Mouse (Mus musculus) thymus, adult 2 months (tissue): ENCODE data around the gene Gm26992. TPM values are rescaled to one million over a fixed set of nuclear protein-coding genes. Genes with fewer than 3 reads are reported as not detected.

ENCODE experiments used
- DNase-seq: peaks from one replicate; pipeline ENCODE4 v3.0.0; 2021
- H3K27ac ChIP-seq: fragments of 200-500 bp; 2 replicates; pipeline ENCODE4 v1.5.1; 2012; ENCODE audit warnings: low read length, control low read depth; ENCODE audit not compliant: control insufficient read depth, insufficient read depth
- H3K27me3 ChIP-seq: fragments of 200-500 bp; 2 replicates; pipeline ENCODE4 v1.6.1; 2012; ENCODE audit warnings: mild to moderate bottlenecking, low read length, moderate library complexity, mixed read lengths; ENCODE audit not compliant: control insufficient read depth, insufficient read depth
- H3K36me3 ChIP-seq: fragments of 200-500 bp; 2 replicates; pipeline ENCODE4 v1.6.1; 2012; ENCODE audit warnings: mild to moderate bottlenecking, low read length, moderate library complexity; ENCODE audit not compliant: control insufficient read depth, insufficient read depth
- H3K4me1 ChIP-seq: fragments of 200-500 bp; replicated peaks from 2 replicates; pipeline ENCODE4 v1.6.1; 2012; ENCODE audit warnings: low read length; ENCODE audit not compliant: control insufficient read depth, insufficient read depth
- H3K4me3 ChIP-seq: fragments of 200-500 bp; 2 replicates; pipeline ENCODE4 v1.5.1; 2012; ENCODE audit warnings: mild to moderate bottlenecking, low read length, control low read depth, moderate library complexity; ENCODE audit not compliant: control insufficient read depth, insufficient read depth
- CTCF ChIP-seq: fragments of 200-500 bp; IDR thresholded peaks from 2 replicates; pipeline ENCODE4 v1.5.1; 2012; ENCODE audit warnings: mild to moderate bottlenecking, control low read depth, low read length, moderate library complexity, borderline replicate concordance; ENCODE audit not compliant: control insufficient read depth, poor library complexity, insufficient read depth; ENCODE audit errors: extremely low read depth
- POLR2A ChIP-seq: fragments of 200-500 bp; IDR thresholded peaks from 2 replicates; pipeline ENCODE4 v1.6.1; 2012; ENCODE audit warnings: mild to moderate bottlenecking, low read length, control low read depth, moderate library complexity; ENCODE audit not compliant: control insufficient read depth, poor library complexity, insufficient read depth; ENCODE audit errors: extremely low read depth
- WGBS: fragments of 180-500 bp; shearing (Covaris S2); methylation state at CpG from one replicate; pipeline ENCODE4 v1.1.7; 2018; 5-methylcytosine and 5-hydroxymethylcytosine counted together
- polyA plus RNA-seq: library from polyadenylated mRNA; depleted of rRNA; stranded (reverse); fragments of >200 nt; gene quantifications from 2 replicates; pipeline ENCODE4 v1.2.3, GENCODE M21; 2012

Gene Gm26992
- polyA plus RNA-seq, 1 experiment = 0.55 TPM

DNA sequence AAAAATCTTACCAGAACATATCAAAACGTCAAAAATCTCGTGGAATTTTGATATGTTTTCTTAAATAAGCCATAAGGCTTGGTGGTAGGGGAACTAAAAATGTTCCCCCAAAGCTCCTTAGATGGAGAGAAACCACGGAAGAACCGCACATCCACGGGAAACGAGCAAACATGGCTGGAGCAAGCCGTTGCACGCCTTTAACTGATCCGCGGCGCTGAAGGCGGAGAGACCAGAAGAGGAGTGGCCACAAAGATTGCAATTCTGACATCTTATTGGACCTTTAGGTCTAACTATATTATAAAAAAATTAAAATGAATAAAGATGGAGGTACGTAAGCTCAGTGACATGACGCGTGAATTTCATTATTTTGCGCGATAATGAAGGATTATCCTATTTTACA is 61.2 kb downstream of the Gm26992 start:
- no peak for DNase-seq
- H3K27ac ChIP-seq = no peak overlapping the region

GRCm38 (mm10) chrX:103484050-103484449 is 62.2 kb downstream of the Gm26992 start:
- no peak overlapping the region for H3K4me3 ChIP-seq
- no peak for TF ChIP-seq CTCF
- no peak for TF ChIP-seq POLR2A
- H3K4me1 ChIP-seq = no peaks in the 10 kb centered on the region
- peak; percentile 37 for DNase-seq
- H3K27ac ChIP-seq = no peak overlapping the region
- no peaks in the 10 kb centered on the region for H3K27me3 ChIP-seq
- H3K36me3 ChIP-seq = no peaks in the 10 kb centered on the region
- 48% methylated on average over 2 of the region's 2 CpGs for WGBS

More for the DNA sequence above, 61.2 kb downstream of the Gm26992 start:
- no peak overlapping the region for H3K4me3 ChIP-seq
- TF ChIP-seq CTCF (no peak), POLR2A (no peak)
- 94% methylated on average over 17 of the region's 17 CpGs for WGBS
- no peaks in the 10 kb centered on the region for H3K36me3 ChIP-seq
- no peaks in the 10 kb centered on the region for H3K27me3 ChIP-seq
- no peaks in the 10 kb centered on the region for H3K4me1 ChIP-seq

DNA sequence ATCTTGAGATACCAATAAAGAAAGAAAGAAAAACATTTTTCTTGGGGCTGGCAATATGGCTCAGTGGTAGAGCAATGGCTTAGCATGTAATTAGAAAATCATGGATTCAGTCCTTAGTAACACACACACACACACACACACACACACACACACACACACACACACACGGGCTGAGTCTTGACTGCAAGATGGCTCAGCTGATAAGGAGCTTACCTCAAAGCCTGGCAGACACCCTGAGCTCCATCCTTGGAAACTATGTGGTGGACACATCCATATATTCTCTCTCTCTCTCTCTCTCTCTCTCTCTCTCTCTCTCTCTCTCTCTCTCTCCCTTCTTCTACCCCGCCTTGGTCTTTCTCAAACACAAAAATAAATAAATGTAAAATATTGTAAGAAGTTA is 69.0 kb downstream of the Gm26992 start:
- no peaks in the 10 kb centered on the region for H3K27me3 ChIP-seq
- 0 out of 2 replicates have a peak, but pooled peaks cover 2% of the 10 kb centered on the region for H3K4me1 ChIP-seq
- TF ChIP-seq POLR2A = no peak
- TF ChIP-seq CTCF = no peak
- 49% methylated on average over 2 of the region's 2 CpGs for WGBS
- H3K27ac ChIP-seq = no peak overlapping the region
- no peak for DNase-seq
- H3K36me3 ChIP-seq = no peaks in the 10 kb centered on the region
- H3K4me3 ChIP-seq = no peak overlapping the region

DNA sequence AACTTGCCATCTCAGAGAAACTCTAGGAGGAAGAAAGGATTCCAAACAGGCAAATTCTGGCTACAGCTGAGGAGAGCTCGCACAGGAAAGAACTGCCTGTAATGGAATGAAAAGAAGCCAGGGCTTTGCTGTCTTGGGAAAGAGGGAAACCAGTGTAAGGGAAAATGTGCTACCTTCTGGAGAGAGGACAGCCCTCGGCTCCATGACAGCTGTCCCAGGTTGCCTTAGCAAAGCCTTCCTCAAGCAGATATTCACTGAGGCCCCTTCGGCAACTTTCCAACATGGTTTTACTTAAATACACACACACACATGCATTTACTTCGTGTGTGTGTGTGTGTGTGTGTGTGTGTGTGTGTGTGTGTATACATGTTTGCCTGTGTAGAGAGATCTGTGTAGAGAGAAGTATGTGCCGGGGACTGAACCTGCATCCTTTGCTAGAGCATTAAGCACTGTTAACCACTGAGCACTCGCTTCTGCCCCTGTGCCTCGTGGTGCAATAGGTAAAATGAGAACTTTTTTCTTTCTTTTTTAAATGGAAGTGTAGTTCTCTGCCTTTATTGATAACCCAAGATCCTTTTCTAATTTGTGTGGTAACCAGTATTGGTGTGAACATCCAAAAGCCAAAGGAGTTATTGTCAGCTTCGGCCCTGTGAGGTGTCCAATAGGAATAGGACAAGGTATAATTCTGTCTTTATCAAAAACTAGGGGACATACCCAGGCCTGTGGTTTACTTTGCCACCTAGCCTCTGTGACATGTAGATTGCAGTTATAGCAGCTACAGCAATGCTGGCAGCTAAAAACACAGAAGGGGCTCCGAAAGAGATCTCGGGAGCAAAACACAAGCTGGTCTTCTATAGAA is 70.8 kb downstream of the Gm26992 start:
- Histone ChIP-seq H3K4me1 (0 out of 2 replicates have a peak, but pooled peaks cover 2% of the 10 kb centered on the region), H3K36me3 (no peaks in the 10 kb centered on the region), H3K27ac (no peak overlapping the region), H3K4me3 (no peak overlapping the region), H3K27me3 (no peaks in the 10 kb centered on the region)
- DNase-seq = peak; percentile 4
- 51% methylated on average over 10 of the region's 10 CpGs for WGBS
- TF ChIP-seq POLR2A (no peak), CTCF (no peak)

GRCm38 (mm10) chrX:103493351-103494173 is 71.8 kb downstream of the Gm26992 start:
- Histone ChIP-seq H3K4me1 (0 out of 2 replicates have a peak, but pooled peaks cover 2% of the 10 kb centered on the region), H3K36me3 (no peaks in the 10 kb centered on the region), H3K27me3 (no peaks in the 10 kb centered on the region), H3K27ac (peak overlapping the region; percentile 78), H3K4me3 (peak overlapping the region; percentile 100)
- WGBS = 2% methylated on average over 32 of the region's 55 CpGs
- peak; percentile 49 for DNase-seq
- TF ChIP-seq CTCF (no peak), POLR2A (peak; percentile 42; the same call in 1 of the 2 replicates)

- Histone ChIP-seq H3K4me3 (no peak overlapping the region), H3K27me3 (no peaks in the 10 kb centered on the region), H3K27ac (no peak overlapping the region), H3K4me1 (no peaks in the 10 kb centered on the region), H3K36me3 (no peaks in the 10 kb centered on the region)
- DNase-seq = no peak
- 97% methylated on average over 3 of the region's 3 CpGs for WGBS
- no peak for TF ChIP-seq POLR2A
- no peak for TF ChIP-seq CTCF
Measured at GRCm38 (mm10) chrX:103499374-103499773, 77.6 kb downstream of the Gm26992 start.
